Mouse (Mus musculus) lung, adult 2 months (tissue): ENCODE measurements around the gene Spib. TPM values are rescaled to one million over a fixed set of nuclear protein-coding genes. Genes with fewer than 3 reads are reported as not detected.

ENCODE experiments used
- DNase-seq: peaks from one replicate; pipeline ENCODE4 v3.0.0; 2022
- H3K4me1 ChIP-seq: fragments of 200-500 bp; 2 replicates; pipeline ENCODE4 v1.6.1; 2011; ENCODE audit warnings: low read length; ENCODE audit not compliant: control insufficient read depth, insufficient read depth
- H3K4me3 ChIP-seq: fragments of 200-500 bp; replicated peaks from 2 replicates; pipeline ENCODE3; 2011; ENCODE audit warnings: low read depth, mild to moderate bottlenecking, control low read depth, low read length; ENCODE audit errors: extremely low read depth
- CTCF ChIP-seq: fragments of 200-500 bp; IDR thresholded peaks from 2 replicates; pipeline ENCODE4 v1.5.1; 2011; ENCODE audit warnings: mild to moderate bottlenecking, low read length, control low read depth; ENCODE audit not compliant: insufficient read depth
- POLR2A ChIP-seq: fragments of 200-500 bp; IDR thresholded peaks from 2 replicates; pipeline ENCODE4 v1.6.1; 2011; ENCODE audit warnings: low read depth, mild to moderate bottlenecking, control low read depth, low read length, borderline replicate concordance; ENCODE audit errors: extremely low read depth
- WGBS: fragments of 180-500 bp; shearing (Covaris S2); methylation state at CpG from one replicate; pipeline ENCODE4 v1.1.7; 2018; 5-methylcytosine and 5-hydroxymethylcytosine counted together
- polyA plus RNA-seq: library from polyadenylated mRNA; depleted of rRNA; stranded (reverse); fragments of >200 nt; gene quantifications from 2 replicates; pipeline ENCODE4 v1.2.3, GENCODE M21; 2012

Spib gene
- polyA plus RNA-seq, 1 experiment: 11.7 TPM

GRCm38 (mm10) chr7:44563284-44563683 is 31.4 kb upstream of the Spib start:
- DNase-seq: peak; percentile 19

GRCm38 (mm10) chr7:44560435-44561400 is 28.8 kb upstream of the Spib start:
- no peak overlapping the region for H3K4me3 ChIP-seq
- 50% methylated on average over 18 of the region's 18 CpGs for WGBS
- TF ChIP-seq CTCF (peak; percentile 88), POLR2A (no peak)
- peak; percentile 70 for DNase-seq
- no peaks in the 10 kb centered on the region for H3K4me1 ChIP-seq

More at GRCm38 (mm10) chr7:44563284-44563683, 31.4 kb upstream of the Spib start:
- Histone ChIP-seq H3K4me3 (no peak overlapping the region), H3K4me1 (no peaks in the 10 kb centered on the region)
- WGBS: 31% methylated on average over 8 of the region's 8 CpGs
- peak; percentile 21; the same call in 1 of the 2 replicates for TF ChIP-seq POLR2A
- no peak for TF ChIP-seq CTCF

- no peaks in the 10 kb centered on the region; the same call in 1 of the 2 replicates for H3K4me1 ChIP-seq
- no peak for TF ChIP-seq POLR2A
- TF ChIP-seq CTCF: no peak
- no peak overlapping the region for H3K4me3 ChIP-seq
- 64% methylated on average over 2 of the region's 2 CpGs for WGBS
- no peak for DNase-seq
These were observed 25.8 kb upstream of the Spib start for GRCm38 (mm10) chr7:44557629-44558028.

DNA sequence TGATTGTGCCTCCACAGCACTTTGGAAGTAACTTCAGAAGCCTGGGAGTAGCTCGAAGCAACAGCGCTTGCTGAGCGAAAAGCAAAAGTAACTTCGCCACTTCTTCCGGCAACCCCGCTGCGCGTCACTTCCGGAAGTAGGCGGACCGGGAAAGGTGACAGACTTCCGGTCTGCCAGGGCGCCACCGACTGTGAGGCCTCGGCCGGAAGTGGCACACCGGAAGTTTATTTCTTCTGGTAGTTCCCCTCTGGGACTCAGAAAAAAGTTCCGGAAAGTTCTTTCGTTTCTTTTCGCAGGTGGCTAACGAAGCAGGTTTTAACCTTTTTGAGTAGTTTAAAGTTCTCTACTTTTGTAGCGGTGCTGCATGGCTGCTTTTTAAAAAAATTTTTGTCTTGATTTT is 22.0 kb upstream of the Spib start, which contains the start of gene Nr1h2:
Nr1h2 (minus strand) TSS at position 126 of the 400 bp plus-strand sequence.
- Histone ChIP-seq H3K4me1 (no peaks in the 10 kb centered on the region; the same call in 1 of the 2 replicates), H3K4me3 (peak within 1 kb of the TSS; percentile 93)
- TF ChIP-seq CTCF: no peak
- TF ChIP-seq POLR2A: peak; percentile 86; the same call in 1 of the 2 replicates
- under 1% methylated on average over 22 of the region's 22 CpGs for WGBS
- peak; percentile 96 for DNase-seq

GRCm38 (mm10) chr7:44553196-44553764 is 21.4 kb upstream of the Spib start:
- Histone ChIP-seq H3K4me1 (no peaks in the 10 kb centered on the region; the same call in 1 of the 2 replicates), H3K4me3 (peak overlapping the region; percentile 93)
- DNase-seq: peak; percentile 72
- WGBS: 1% methylated on average over 31 of the region's 32 CpGs
- no peak for TF ChIP-seq CTCF
- no peak for TF ChIP-seq POLR2A

DNA sequence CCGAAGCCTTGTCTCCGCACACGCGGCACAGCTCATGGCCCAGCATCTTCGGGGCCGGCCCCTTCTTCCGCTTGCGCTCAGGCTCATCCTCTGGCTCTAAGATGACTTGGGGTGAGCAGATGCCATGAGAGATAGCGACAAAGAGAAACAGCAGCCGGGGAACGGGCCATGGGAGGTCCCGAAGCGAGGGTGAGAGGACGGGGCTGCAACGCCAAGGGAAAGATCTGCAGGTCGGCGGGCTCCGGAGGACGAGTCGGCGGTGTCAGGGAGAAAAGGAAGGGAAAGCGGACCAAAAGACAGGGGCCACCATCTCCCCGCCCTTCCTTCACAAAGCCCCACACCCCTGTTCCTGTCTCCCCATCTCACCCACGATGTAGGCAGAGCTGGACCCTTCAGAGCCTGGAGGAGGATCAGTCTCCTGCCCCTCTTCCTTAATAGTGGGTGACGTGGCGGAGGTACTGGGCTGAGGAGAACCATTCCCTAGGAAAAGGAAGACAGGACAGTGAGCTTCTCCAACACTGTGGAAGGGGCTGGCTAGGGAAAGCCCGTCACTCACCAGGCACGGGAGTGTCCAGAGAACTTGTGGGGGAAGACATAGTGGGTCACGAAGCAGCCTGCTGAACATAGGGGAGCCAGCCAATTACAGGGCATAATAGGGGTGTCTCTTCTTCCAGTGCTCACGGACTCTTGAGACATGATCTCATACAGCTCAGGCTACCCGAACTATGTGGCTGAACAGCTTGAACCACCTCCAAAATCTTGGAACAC is 20.5 kb upstream of the Spib start:
- TF ChIP-seq POLR2A (no peak), CTCF (no peak)
- no peak overlapping the region for H3K4me3 ChIP-seq
- DNase-seq: no peak
- whole genome bisulfite sequencing: 87% methylated on average over 31 of the region's 31 CpGs
- H3K4me1 ChIP-seq: no peaks in the 10 kb centered on the region; the same call in 1 of the 2 replicates

GRCm38 (mm10) chr7:44551731-44552130 is 19.9 kb upstream of the Spib start:
- WGBS: 85% methylated on average over 22 of the region's 22 CpGs
- Histone ChIP-seq H3K4me1 (no peaks in the 10 kb centered on the region; the same call in 1 of the 2 replicates), H3K4me3 (no peak overlapping the region)
- no peak for DNase-seq
- TF ChIP-seq CTCF (no peak), POLR2A (no peak)

DNA sequence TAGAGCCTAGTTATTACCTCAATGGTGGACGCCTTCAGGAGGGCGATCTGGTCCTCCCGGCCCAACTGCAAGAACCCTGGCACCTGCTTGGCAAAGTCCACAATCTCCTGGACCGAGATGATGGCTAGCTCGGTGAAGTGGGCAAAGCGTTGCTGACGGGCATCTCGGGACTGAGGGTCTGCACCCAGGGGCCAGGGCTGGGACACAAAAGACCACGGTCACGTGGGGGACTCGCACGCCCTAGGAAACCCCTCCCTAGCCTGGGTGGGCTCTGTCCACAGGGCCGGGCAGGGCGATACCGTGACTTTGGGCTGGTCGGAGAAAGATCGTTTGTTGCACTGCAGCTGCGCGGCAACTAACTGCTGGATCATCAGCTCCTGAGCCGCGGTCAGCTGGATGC is 19.4 kb upstream of the Spib start:
- Histone ChIP-seq H3K4me1 (no peaks in the 10 kb centered on the region; the same call in 1 of the 2 replicates), H3K4me3 (no peak overlapping the region)
- no peak for DNase-seq
- TF ChIP-seq CTCF: no peak
- TF ChIP-seq POLR2A: no peak
- WGBS: 93% methylated on average over 21 of the region's 21 CpGs

GRCm38 (mm10) chr7:44550409-44550678 is 18.5 kb upstream of the Spib start:
- WGBS: 93% methylated on average over 12 of the region's 12 CpGs

More at GRCm38 (mm10) chr7:44550409-44550678, 18.5 kb upstream of the Spib start:
- no peak overlapping the region for H3K4me3 ChIP-seq
- TF ChIP-seq CTCF: no peak
- TF ChIP-seq POLR2A: no peak
- DNase-seq: no peak
- H3K4me1 ChIP-seq: no peaks in the 10 kb centered on the region; the same call in 1 of the 2 replicates
